Mouse (Mus musculus): ENCODE measurements around the gene Cbx1.

Cbx1 gene

DNA sequence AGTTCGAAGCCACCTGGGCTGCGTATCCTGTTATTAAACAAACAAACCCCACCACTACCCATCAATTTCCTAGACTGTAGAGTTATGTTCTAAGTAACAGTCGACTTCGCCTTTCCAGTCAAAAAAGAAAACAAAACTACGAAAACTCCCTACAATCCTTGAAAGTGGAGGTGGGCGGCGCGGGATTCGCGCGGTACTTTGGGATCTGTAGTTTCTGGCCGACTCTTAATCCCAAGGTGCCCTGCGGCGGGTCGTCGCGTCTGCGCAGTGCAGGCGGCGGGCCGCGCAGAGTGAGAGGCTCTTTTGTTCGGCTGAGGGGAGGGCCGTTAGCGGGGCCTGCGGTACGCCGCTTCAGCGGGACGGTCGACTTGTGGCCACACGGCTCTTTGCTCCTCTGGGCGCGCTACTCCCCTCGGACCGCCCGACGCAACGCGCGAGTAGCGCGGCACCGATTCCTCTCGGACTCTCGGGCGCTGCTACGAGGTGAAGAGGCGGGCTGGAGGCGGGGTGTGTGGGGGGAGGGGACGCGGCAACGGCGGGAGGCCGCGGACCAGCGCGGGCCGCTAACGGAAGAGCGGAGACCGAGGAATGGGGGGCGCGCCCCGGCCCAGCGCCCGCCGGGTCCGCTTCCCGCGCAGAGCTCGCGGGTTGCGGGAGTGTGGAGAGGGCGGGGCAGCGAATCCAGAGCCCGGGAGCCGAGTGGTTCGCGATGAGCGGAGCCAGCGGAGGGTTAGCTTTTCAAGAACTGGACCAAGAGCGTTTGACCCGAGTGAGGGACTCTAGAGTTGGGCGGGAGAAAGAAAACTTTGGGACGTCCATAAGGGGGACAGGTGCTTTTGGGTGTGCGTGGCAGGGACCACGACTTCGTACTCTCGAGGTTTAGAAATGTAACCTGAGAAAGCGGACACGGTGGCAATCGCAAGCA lies at the start of gene Cbx1:
TSS of gene Cbx1 (plus strand) at position 257 of the 925 bp plus-strand sequence.
- peak; percentile 90 for DNase-seq

DNA sequence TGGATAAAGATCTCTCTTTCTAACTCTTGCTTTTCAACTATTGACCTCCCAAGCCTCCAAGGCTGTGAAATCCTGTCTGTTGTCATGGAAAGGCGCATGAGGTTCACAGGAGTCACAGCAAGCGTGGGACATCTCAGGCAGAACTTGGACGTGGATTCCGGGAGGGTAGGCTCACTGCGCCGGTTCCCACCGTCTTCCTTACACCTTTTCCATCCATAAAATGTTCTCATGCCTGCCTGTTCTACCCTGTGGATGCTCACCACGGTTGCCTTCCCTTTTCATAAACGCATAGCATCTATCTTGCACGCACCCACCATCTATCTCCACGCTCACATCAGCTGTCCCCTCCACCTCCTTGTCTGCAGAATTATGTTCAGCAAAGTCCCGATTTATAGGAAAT lies 48.1 kb upstream of the Cbx1 start:
- DNase-seq = no peak

GRCm38 (mm10) chr11:96741995-96742394 lies 46.9 kb upstream of the Cbx1 start:
- no peak for DNase-seq

- DNase-seq = no peak
These were observed 45.9 kb upstream of the Cbx1 start for GRCm38 (mm10) chr11:96743000-96743399.

DNA sequence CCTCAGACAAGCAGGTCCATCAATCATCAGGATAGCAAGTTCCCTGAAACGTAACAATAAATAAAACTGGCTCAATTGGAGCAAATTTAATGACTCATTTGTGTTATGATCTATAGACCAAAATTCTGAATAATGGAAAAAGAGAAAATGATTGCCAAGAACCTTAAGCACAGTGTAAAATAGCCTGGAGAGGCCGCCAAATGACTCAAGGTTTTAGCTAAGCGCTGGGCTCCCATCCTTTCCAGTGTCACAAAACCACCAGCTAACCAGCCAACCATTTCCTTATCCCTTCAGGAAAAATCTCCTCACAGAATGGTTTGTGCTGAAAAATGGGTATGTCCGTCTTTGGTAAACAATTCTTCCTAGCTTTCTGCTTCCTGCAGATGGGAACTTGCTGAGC lies 45.0 kb upstream of the Cbx1 start:
- no peak for DNase-seq

GRCm38 (mm10) chr11:96746648-96747047 lies 42.3 kb upstream of the Cbx1 start:
- DNase-seq = no peak

DNA sequence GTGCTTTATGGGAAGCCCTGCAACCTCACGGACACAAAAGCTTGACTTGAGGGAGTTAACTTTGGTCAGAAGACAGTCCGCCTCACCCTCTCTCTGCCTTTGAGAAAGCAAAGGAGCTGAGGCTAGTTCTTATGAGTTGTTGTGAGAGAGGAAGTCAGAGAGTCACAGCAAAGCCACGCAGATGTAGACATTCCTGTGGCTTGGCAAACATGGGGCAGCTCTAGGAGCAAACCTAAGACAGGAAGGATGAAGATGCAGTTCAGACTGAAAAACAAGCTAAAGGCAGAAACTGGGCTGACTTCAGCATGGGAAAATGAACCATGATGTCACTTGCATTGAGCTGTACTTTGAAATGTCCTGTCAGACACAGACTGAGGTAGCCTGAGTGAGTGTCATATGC lies 41.4 kb upstream of the Cbx1 start:
- DNase-seq = no peak

GRCm38 (mm10) chr11:96755298-96755697 lies 33.6 kb upstream of the Cbx1 start:
- DNase-seq = no peak

- DNase-seq = no peak
These were observed 31.5 kb upstream of the Cbx1 start for GRCm38 (mm10) chr11:96757421-96757820.

- DNase-seq = no peak
These were observed 30.5 kb upstream of the Cbx1 start for GRCm38 (mm10) chr11:96758402-96758801.

- peak; percentile 72 for DNase-seq
These were observed 28.9 kb upstream of the Cbx1 start for GRCm38 (mm10) chr11:96760042-96760441.

- DNase-seq = no peak
These were observed 26.9 kb upstream of the Cbx1 start for GRCm38 (mm10) chr11:96761984-96762383.

DNA sequence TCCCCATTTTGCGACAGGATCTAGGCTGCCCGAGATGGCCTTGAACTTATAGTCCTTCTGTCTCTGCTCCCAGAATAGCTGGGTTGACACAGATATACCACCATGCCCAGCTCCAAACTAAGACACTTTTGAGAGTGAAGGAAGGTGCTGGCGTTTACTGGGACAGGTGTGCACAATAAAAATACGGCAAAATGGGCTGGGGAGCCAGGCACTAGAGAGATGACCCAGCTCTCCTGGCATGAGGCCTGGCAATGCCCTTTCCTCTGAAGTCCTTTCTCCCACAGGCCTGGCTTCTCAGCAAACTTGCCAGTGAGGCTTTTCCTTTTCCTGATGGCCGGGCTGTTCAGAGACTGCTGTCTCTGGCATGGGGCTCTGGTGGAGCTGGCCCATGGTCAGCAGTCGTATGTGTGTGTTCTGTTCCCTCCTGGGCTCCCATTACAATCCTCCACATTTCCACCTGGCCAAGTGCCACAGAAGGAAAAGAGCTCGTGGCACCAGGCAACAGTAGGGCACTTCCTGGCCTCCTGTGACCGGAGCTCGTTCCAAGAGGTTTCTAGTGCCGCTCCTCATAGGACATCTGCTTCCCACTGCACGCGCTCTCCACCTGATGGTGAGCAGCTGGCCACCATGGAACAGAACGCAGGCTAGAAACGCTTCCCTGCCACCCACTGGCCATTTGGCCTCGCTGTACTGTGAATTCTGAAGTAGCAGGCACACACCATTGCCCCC lies 26.0 kb upstream of the Cbx1 start:
- peak; percentile 43 for DNase-seq

GRCm38 (mm10) chr11:96764511-96765350 lies 24.2 kb upstream of the Cbx1 start:
- no peak for DNase-seq

GRCm38 (mm10) chr11:96765645-96766044 lies 23.3 kb upstream of the Cbx1 start:
- DNase-seq = peak; percentile 18

- DNase-seq = no peak
These were observed 22.4 kb upstream of the Cbx1 start for GRCm38 (mm10) chr11:96766555-96766954.

- DNase-seq = no peak
These were observed 21.8 kb upstream of the Cbx1 start for GRCm38 (mm10) chr11:96767096-96767495.

DNA sequence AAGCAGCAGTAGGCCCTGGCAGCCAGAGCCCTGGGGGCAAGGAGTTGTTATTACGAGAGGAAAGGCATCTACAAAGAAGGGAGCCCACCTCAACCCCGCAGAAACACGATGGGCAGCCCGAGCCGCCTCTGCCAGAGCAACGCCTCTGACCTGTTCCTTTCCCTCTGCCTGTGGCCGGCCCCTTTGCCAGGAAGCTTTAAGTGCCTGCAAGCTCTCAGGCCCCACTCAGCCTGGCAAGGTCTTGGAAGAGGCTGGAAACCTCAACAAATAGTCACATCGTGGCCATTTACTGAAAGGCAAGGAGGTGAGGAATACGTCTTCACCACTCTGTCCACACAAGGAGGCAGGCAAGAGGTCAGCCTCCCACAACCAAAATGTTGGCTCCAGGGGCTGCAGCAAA lies 20.7 kb upstream of the Cbx1 start:
- peak; percentile 49 for DNase-seq

- no peak for DNase-seq
These were observed 17.5 kb upstream of the Cbx1 start for GRCm38 (mm10) chr11:96771274-96771975.

DNA sequence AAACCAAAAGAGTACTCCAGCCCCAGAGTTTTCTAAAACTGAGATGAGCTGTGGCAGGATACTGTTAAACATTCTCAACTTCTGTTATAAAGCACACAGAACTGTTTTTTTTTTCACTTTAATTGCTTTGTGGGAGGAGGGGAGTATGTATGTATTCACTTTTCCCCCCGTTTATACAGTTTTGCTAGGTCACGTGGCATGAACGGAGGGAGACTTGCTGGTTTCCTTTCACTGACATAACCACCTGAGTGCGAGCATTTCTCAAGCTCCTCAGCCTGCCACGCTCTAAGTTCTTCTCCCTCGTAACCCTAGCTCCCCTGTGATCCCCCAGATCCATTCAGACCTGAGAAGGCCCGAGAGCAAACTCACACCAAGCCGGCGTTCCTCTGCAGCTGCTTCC lies 16.5 kb upstream of the Cbx1 start:
- DNase-seq = no peak

- DNase-seq = no peak
These were observed 14.4 kb upstream of the Cbx1 start for GRCm38 (mm10) chr11:96774536-96774935.

- no peak for DNase-seq
These were observed 13.9 kb upstream of the Cbx1 start for GRCm38 (mm10) chr11:96775063-96775462.
